In genomic region chr4:10691086-10691485, GRCm38 (mm10) we compare ENCODE assay signal across 21 mouse cellular contexts.
DNase-seq lines count a peak whose midpoint lies in the region; ATAC-seq and TF ChIP-seq lines count a peak whose summit lies in the region.
"Had no signal": no experiment of that assay in that cellular context is flagged by ENCODE, and none has a peak within 500 bp of the region (broad histone marks: within the 10 kb centered on the region; RNA-seq: fewer than 3 reads in every experiment).

No protein-coding gene starts in this region.

- DNase-seq in embryo, embryonic 11 days, result peak; percentile 28
- DNase-seq in embryo, embryonic 9.5 days (ENCODE audit: extremely low spot score), result no peak
- DNase-seq in limb, embryonic 11.5 days (ENCODE audit: low spot score), result peak; percentile 50
- DNase-seq in B cell, adult 2 months, result no peak
- no peak for DNase-seq in thymus, adult 2 months
- no peak for DNase-seq in cerebellum, postnatal 36 days
- DNase-seq: adrenal gland, adult 2 months; adrenal gland, postnatal 25 days; cerebellum, adult 18-20 months; cerebellum, adult 9-11 months; forebrain, postnatal 0 days; gastrocnemius, postnatal 36 days; heart, adult 2 months; heart, postnatal 14 days; kidney, adult 18-20 months had no signal

- no peak overlapping the region for H3K4me3 ChIP-seq in embryonic facial prominence, embryonic 13.5 days
- H3K4me3 ChIP-seq in limb, embryonic 11.5 days (ENCODE audit: low read depth, low read length), result no peak overlapping the region
- H3K4me3 ChIP-seq in thymus, adult 2 months (ENCODE audit: control insufficient read depth, insufficient read depth, low read length), result no peak overlapping the region
- H3K4me3 ChIP-seq: forebrain, embryonic 13.5 days; heart, adult 2 months; heart, embryonic 15.5 days; hindbrain, embryonic 13.5 days; intestine, embryonic 15.5 days had no signal

- H3K9me3 ChIP-seq in embryonic facial prominence, embryonic 13.5 days, result no peaks in the 10 kb centered on the region
- H3K9me3 ChIP-seq in limb, embryonic 11.5 days (ENCODE audit: control insufficient read depth, low read length), result no peaks in the 10 kb centered on the region
- H3K9me3 ChIP-seq: forebrain, embryonic 13.5 days; heart, embryonic 15.5 days; hindbrain, embryonic 13.5 days; intestine, embryonic 15.5 days had no signal

- WGBS in embryonic facial prominence, embryonic 13.5 days, result 32% methylated on average over 9 of the region's 9 CpGs
- WGBS in limb, embryonic 11.5 days, result 25% methylated on average over 9 of the region's 9 CpGs
- 94% methylated on average over 9 of the region's 9 CpGs for WGBS in thymus, adult 2 months

- H3K27me3 ChIP-seq in embryonic facial prominence, embryonic 13.5 days, result no peaks in the 10 kb centered on the region
- H3K27me3 ChIP-seq in limb, embryonic 11.5 days (ENCODE audit: control insufficient read depth, insufficient read depth, low read length), result no peaks in the 10 kb centered on the region
- H3K27me3 ChIP-seq in thymus, adult 2 months (ENCODE audit: control insufficient read depth, insufficient read depth, low read length), result no peaks in the 10 kb centered on the region
- H3K27me3 ChIP-seq: forebrain, embryonic 13.5 days; heart, embryonic 15.5 days; hindbrain, embryonic 13.5 days; intestine, embryonic 15.5 days had no signal

- no peak for TF ChIP-seq POLR2A in thymus, adult 2 months (IDR thresholded peaks at IDR 0.05; ENCODE audit: control insufficient read depth, extremely low read depth, insufficient read depth, low read length, poor library complexity)

- no peaks in the 10 kb centered on the region for H3K36me3 ChIP-seq in embryonic facial prominence, embryonic 13.5 days
- no peaks in the 10 kb centered on the region for H3K36me3 ChIP-seq in limb, embryonic 11.5 days (ENCODE audit: control insufficient read depth, insufficient read depth, low read length)
- no peaks in the 10 kb centered on the region for H3K36me3 ChIP-seq in thymus, adult 2 months (ENCODE audit: control insufficient read depth, insufficient read depth, low read length)
- H3K36me3 ChIP-seq: heart, embryonic 15.5 days; hindbrain, embryonic 13.5 days; intestine, embryonic 15.5 days had no signal

- no peak overlapping the region for H3K9ac ChIP-seq in embryonic facial prominence, embryonic 13.5 days
- H3K9ac ChIP-seq in limb, embryonic 11.5 days (ENCODE audit: low read length), result no peak overlapping the region
- H3K9ac ChIP-seq: forebrain, embryonic 13.5 days; forebrain, postnatal 0 days; heart, embryonic 15.5 days; hindbrain, embryonic 13.5 days; intestine, embryonic 15.5 days had no signal

- ATAC-seq in embryonic facial prominence, embryonic 13.5 days (ENCODE audit: insufficient number of reproducible peaks, insufficient read depth, low FRiP score, low TSS enrichment, low read depth), result no peak
- ATAC-seq in limb, embryonic 11.5 days (ENCODE audit: insufficient number of reproducible peaks, low FRiP score, low TSS enrichment, low read depth), result peak; percentile 26; the same call in 1 of the 2 replicates
- ATAC-seq: forebrain, embryonic 13.5 days; forebrain, postnatal 0 days; intestine, embryonic 15.5 days had no signal

- H3K4me2 ChIP-seq in embryonic facial prominence, embryonic 13.5 days, result 0 out of 2 replicates have a peak overlapping the region, but pooled peaks have one; percentile 12
- H3K4me2 ChIP-seq in limb, embryonic 11.5 days (ENCODE audit: low read depth, severe bottlenecking), result no peak overlapping the region
- H3K4me2 ChIP-seq: forebrain, embryonic 13.5 days; heart, embryonic 11.5 days; heart, embryonic 15.5 days; hindbrain, embryonic 13.5 days; intestine, embryonic 15.5 days had no signal

- H3K4me1 ChIP-seq in embryonic facial prominence, embryonic 13.5 days, result peaks cover 7% of the 10 kb centered on the region
- H3K4me1 ChIP-seq in limb, embryonic 11.5 days (ENCODE audit: control insufficient read depth, insufficient read depth, low read length), result peaks cover 9% of the 10 kb centered on the region; the same call in 1 of the 2 replicates
- no peaks in the 10 kb centered on the region for H3K4me1 ChIP-seq in thymus, adult 2 months (replicated peaks; ENCODE audit: control insufficient read depth, insufficient read depth, low read length)
- H3K4me1 ChIP-seq: forebrain, embryonic 13.5 days; heart, embryonic 15.5 days; hindbrain, embryonic 13.5 days; intestine, embryonic 15.5 days had no signal

- no peak for TF ChIP-seq CTCF in thymus, adult 2 months (IDR thresholded peaks at IDR 0.05; ENCODE audit: borderline replicate concordance, control insufficient read depth, extremely low read depth, insufficient read depth, low read length, poor library complexity)

- H3K27ac ChIP-seq in embryonic facial prominence, embryonic 13.5 days, result no peak overlapping the region
- H3K27ac ChIP-seq in limb, embryonic 11.5 days (replicated peaks; ENCODE audit: low read depth, low read length), result no peak overlapping the region
- H3K27ac ChIP-seq in thymus, adult 2 months (ENCODE audit: control insufficient read depth, insufficient read depth, low read length), result no peak overlapping the region
- H3K27ac ChIP-seq: forebrain, embryonic 13.5 days; heart, adult 2 months; heart, embryonic 15.5 days; hindbrain, embryonic 13.5 days; intestine, embryonic 15.5 days had no signal

Comparison
In these comparisons a context has a peak if more than half of its experiments do, and no peak if none do; other contexts are left out.
1. DNase-seq: peak in embryo, embryonic 11 days (single experiment) and limb, embryonic 11.5 days (single experiment); none in embryo, embryonic 9.5 days (single experiment), B cell, adult 2 months (0 of 2), thymus, adult 2 months (single experiment) and cerebellum, postnatal 36 days (0 of 2).